Mouse (Mus musculus): ENCODE data around the gene Saxo2. TPM values are rescaled to one million over a fixed set of nuclear protein-coding genes. Genes with fewer than 3 reads are reported as not detected.
A peak's percentile ranks its signal among the peaks of the same experiment; 100 is the strongest.

Gene Saxo2
- polyA plus RNA-seq, 2 experiments, result 3.9 to 9.1 TPM

GRCm38 (mm10) chr7:82647183-82647582, 1.1 kb downstream of the Saxo2 start:
- H3K4me1 ChIP-seq (ENCODE audit: control insufficient read depth, insufficient read depth, low read length), result 0 out of 2 replicates have a peak, but pooled peaks cover 5% of the 10 kb centered on the region
- H3K9ac ChIP-seq (ENCODE audit: low read depth, low read length, severe bottlenecking), result no peak overlapping the region
- no peak for DNase-seq (ENCODE audit: low spot score)
- H3K9me3 ChIP-seq (ENCODE audit: control insufficient read depth, low read length), result no peaks in the 10 kb centered on the region
- no peak for ATAC-seq (ENCODE audit: low FRiP score, low read depth)
- H3K4me2 ChIP-seq (replicated peaks; ENCODE audit: low read depth, low read length, severe bottlenecking), result no peak overlapping the region
- no peak overlapping the region for H3K27ac ChIP-seq (replicated peaks; ENCODE audit: low read depth, low read length)
- H3K4me3 ChIP-seq (replicated peaks; ENCODE audit: low read length), result no peak overlapping the region
- no peak for TF ChIP-seq POLR2A (IDR thresholded peaks at IDR 0.05; ENCODE audit: borderline replicate concordance, extremely low read depth, insufficient read depth, insufficient read length)
- peaks cover 2% of the 10 kb centered on the region; the same call in 1 of the 2 replicates for H3K36me3 ChIP-seq (ENCODE audit: control insufficient read depth, insufficient read depth, low read length)
- no peaks in the 10 kb centered on the region for H3K27me3 ChIP-seq (ENCODE audit: control insufficient read depth, insufficient read depth, low read length)
- WGBS, result 86% methylated on average over 3 of the region's 3 CpGs

GRCm38 (mm10) chr7:82625342-82625741, 23.0 kb downstream of the Saxo2 start:
- no peak for TF ChIP-seq POLR2A (IDR thresholded peaks at IDR 0.05; ENCODE audit: borderline replicate concordance, extremely low read depth, insufficient read depth, insufficient read length)
- no peaks in the 10 kb centered on the region for H3K27me3 ChIP-seq (ENCODE audit: control insufficient read depth, insufficient read depth, low read length)
- no peaks in the 10 kb centered on the region for H3K4me1 ChIP-seq (ENCODE audit: control insufficient read depth, insufficient read depth, low read length)
- H3K4me2 ChIP-seq (replicated peaks; ENCODE audit: low read depth, low read length, severe bottlenecking), result no peak overlapping the region
- no peak overlapping the region for H3K9ac ChIP-seq (ENCODE audit: low read depth, low read length, severe bottlenecking)
- DNase-seq (ENCODE audit: low spot score) (peak; percentile 75), ATAC-seq (ENCODE audit: low FRiP score, low read depth) (0 out of 2 replicates have a peak, but pooled peaks have one; percentile 34)
- WGBS, result 16% methylated on average over 7 of the region's 7 CpGs
- no peak overlapping the region for H3K27ac ChIP-seq (replicated peaks; ENCODE audit: low read depth, low read length)
- no peaks in the 10 kb centered on the region for H3K36me3 ChIP-seq (ENCODE audit: control insufficient read depth, insufficient read depth, low read length)
- no peaks in the 10 kb centered on the region for H3K9me3 ChIP-seq (ENCODE audit: control insufficient read depth, low read length)
- H3K4me3 ChIP-seq (replicated peaks; ENCODE audit: low read length), result no peak overlapping the region

GRCm38 (mm10) chr7:82609629-82610028, 38.7 kb downstream of the Saxo2 start:
- peak; percentile 14 for DNase-seq (ENCODE audit: low spot score)
- TF ChIP-seq POLR2A (IDR thresholded peaks at IDR 0.05; ENCODE audit: borderline replicate concordance, extremely low read depth, insufficient read depth, insufficient read length), result no peak
- WGBS, result 60% methylated on average over 3 of the region's 3 CpGs

GRCm38 (mm10) chr7:82605425-82605824, 42.9 kb downstream of the Saxo2 start:
- Histone ChIP-seq H3K4me3 (replicated peaks; ENCODE audit: low read length) (no peak overlapping the region), H3K9me3 (ENCODE audit: control insufficient read depth, low read length) (no peaks in the 10 kb centered on the region), H3K27me3 (ENCODE audit: control insufficient read depth, insufficient read depth, low read length) (no peaks in the 10 kb centered on the region), H3K9ac (ENCODE audit: low read depth, low read length, severe bottlenecking) (no peak overlapping the region), H3K27ac (replicated peaks; ENCODE audit: low read depth, low read length) (no peak overlapping the region), H3K4me2 (replicated peaks; ENCODE audit: low read depth, low read length, severe bottlenecking) (no peak overlapping the region), H3K36me3 (ENCODE audit: control insufficient read depth, insufficient read depth, low read length) (no peaks in the 10 kb centered on the region; the same call in 1 of the 2 replicates), H3K4me1 (ENCODE audit: control insufficient read depth, insufficient read depth, low read length) (no peaks in the 10 kb centered on the region)
- ATAC-seq (ENCODE audit: low FRiP score, low read depth) (no peak), DNase-seq (ENCODE audit: low spot score) (no peak)
- no peak for TF ChIP-seq POLR2A (IDR thresholded peaks at IDR 0.05; ENCODE audit: borderline replicate concordance, extremely low read depth, insufficient read depth, insufficient read length)
- 75% methylated on average over 6 of the region's 6 CpGs for WGBS

More at GRCm38 (mm10) chr7:82609629-82610028, 38.7 kb downstream of the Saxo2 start:
- Histone ChIP-seq H3K9ac (ENCODE audit: low read depth, low read length, severe bottlenecking) (no peak overlapping the region), H3K27ac (replicated peaks; ENCODE audit: low read depth, low read length) (no peak overlapping the region), H3K27me3 (ENCODE audit: control insufficient read depth, insufficient read depth, low read length) (no peaks in the 10 kb centered on the region), H3K4me1 (ENCODE audit: control insufficient read depth, insufficient read depth, low read length) (no peaks in the 10 kb centered on the region), H3K4me3 (replicated peaks; ENCODE audit: low read length) (no peak overlapping the region), H3K4me2 (replicated peaks; ENCODE audit: low read depth, low read length, severe bottlenecking) (no peak overlapping the region), H3K9me3 (ENCODE audit: control insufficient read depth, low read length) (no peaks in the 10 kb centered on the region), H3K36me3 (ENCODE audit: control insufficient read depth, insufficient read depth, low read length) (no peaks in the 10 kb centered on the region; the same call in 1 of the 2 replicates)
- ATAC-seq (ENCODE audit: low FRiP score, low read depth), result no peak

GRCm38 (mm10) chr7:82602008-82602407, 46.3 kb downstream of the Saxo2 start:
- no peak overlapping the region for H3K9ac ChIP-seq (ENCODE audit: low read depth, low read length, severe bottlenecking)
- 75% methylated on average over 4 of the region's 4 CpGs for WGBS
- no peaks in the 10 kb centered on the region for H3K4me1 ChIP-seq (ENCODE audit: control insufficient read depth, insufficient read depth, low read length)
- H3K9me3 ChIP-seq (ENCODE audit: control insufficient read depth, low read length), result no peaks in the 10 kb centered on the region
- no peaks in the 10 kb centered on the region; the same call in 1 of the 2 replicates for H3K36me3 ChIP-seq (ENCODE audit: control insufficient read depth, insufficient read depth, low read length)
- ATAC-seq (ENCODE audit: low FRiP score, low read depth) (no peak), DNase-seq (ENCODE audit: low spot score) (no peak)
- H3K27ac ChIP-seq (replicated peaks; ENCODE audit: low read depth, low read length), result no peak overlapping the region
- H3K4me3 ChIP-seq (replicated peaks; ENCODE audit: low read length), result no peak overlapping the region
- TF ChIP-seq POLR2A (IDR thresholded peaks at IDR 0.05; ENCODE audit: borderline replicate concordance, extremely low read depth, insufficient read depth, insufficient read length), result no peak
- H3K27me3 ChIP-seq (ENCODE audit: control insufficient read depth, insufficient read depth, low read length), result no peaks in the 10 kb centered on the region
- no peak overlapping the region for H3K4me2 ChIP-seq (replicated peaks; ENCODE audit: low read depth, low read length, severe bottlenecking)

Measured in limb, embryonic 14.5 days (tissue).